Mouse (Mus musculus) kidney, embryonic 16.5 days (tissue): Measurements from ENCODE around the gene Vsig10l. TPM values are rescaled to one million over a fixed set of nuclear protein-coding genes. Genes with fewer than 3 reads are reported as not detected.

Experiments
- ATAC-seq: fragments of 200-750 bp; cut with Nextera tagmentation; 2 replicates; pipeline ENCODE4 v1.8.0; 2017; ENCODE audit warnings: moderate TSS enrichment; ENCODE audit not compliant: low FRiP score, low TSS enrichment
- H3K27ac ChIP-seq: fragments of 300-500 bp; sonication (generic); 2 replicates; pipeline ENCODE4 v1.5.1; 2014; ENCODE audit warnings: low read length
- H3K27me3 ChIP-seq: fragments of 300-500 bp; sonication (generic); 2 replicates; pipeline ENCODE4 v1.6.1; 2014; ENCODE audit warnings: low read length, control low read depth, mixed read lengths; ENCODE audit not compliant: insufficient read depth
- H3K36me3 ChIP-seq: fragments of 300-500 bp; sonication (generic); 2 replicates; pipeline ENCODE4 v1.6.1; 2014; ENCODE audit warnings: low read length, control low read depth, mixed read lengths; ENCODE audit not compliant: insufficient read depth
- H3K4me1 ChIP-seq: fragments of 300-500 bp; sonication (generic); 2 replicates; pipeline ENCODE4 v1.6.1; 2014; ENCODE audit warnings: low read length, control low read depth, mixed read lengths; ENCODE audit not compliant: insufficient read depth
- H3K4me2 ChIP-seq: fragments of 300-500 bp; sonication (generic); replicated peaks from 2 replicates; pipeline ENCODE4 v1.6.1; 2014; ENCODE audit warnings: low read depth, low read length
- H3K4me3 ChIP-seq: fragments of 300-500 bp; sonication (generic); 2 replicates; pipeline ENCODE4 v1.5.1; 2014; ENCODE audit warnings: mild to moderate bottlenecking, low read length
- H3K9ac ChIP-seq: fragments of 300-500 bp; sonication (generic); replicated peaks from 2 replicates; pipeline ENCODE4 v1.6.1; 2014; ENCODE audit warnings: low read length
- H3K9me3 ChIP-seq: fragments of 300-500 bp; sonication (generic); 2 replicates; pipeline ENCODE4 v1.6.1; 2016; ENCODE audit warnings: low read length, control low read depth
- WGBS: fragments of 180-500 bp; shearing (Covaris S2); extraction: QIAGEN DNeasy Blood & Tissue Kit; methylation state at CpG from one replicate; pipeline ENCODE4 v1.1.7; 2014; 5-methylcytosine and 5-hydroxymethylcytosine counted together
- polyA plus RNA-seq: library from polyadenylated mRNA; unstranded; fragments of >200 nt; fragmentation: Nextera tagmentation; extraction: Ambion mirVana; gene quantifications from 2 replicates; pipeline ENCODE4 v1.2.1, GENCODE M21; 2015

The Vsig10l gene
- polyA plus RNA-seq, 1 experiment from 2014 or later = 4.6 TPM

DNA sequence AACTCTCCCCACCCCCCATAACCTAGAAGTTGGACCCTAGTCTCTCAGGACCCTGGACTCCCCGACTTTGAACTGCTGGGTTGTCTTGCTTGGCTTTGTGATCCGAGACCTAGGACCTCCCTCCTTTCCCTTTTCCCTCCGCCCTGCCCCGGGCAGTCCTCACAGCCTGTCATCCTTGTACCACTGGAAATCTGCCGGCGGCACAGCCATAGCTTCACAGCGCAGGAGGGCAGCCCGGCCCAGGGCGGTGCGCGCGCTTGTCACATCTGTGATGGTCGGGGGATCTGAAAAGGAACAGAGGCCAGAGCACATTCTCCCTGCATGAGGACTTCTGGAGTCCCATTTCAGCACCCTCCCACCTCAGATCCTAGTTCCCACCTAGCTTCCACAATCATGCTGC lies 13.4 kb downstream of the Vsig10l start:
- Histone ChIP-seq H3K27me3 (peaks cover 39% of the 10 kb centered on the region), H3K4me3 (0 out of 2 replicates have a peak overlapping the region, but pooled peaks have one; percentile 11), H3K36me3 (no peaks in the 10 kb centered on the region), H3K4me2 (peak overlapping the region; percentile 18; the same call in 1 of the 2 replicates), H3K27ac (no peak overlapping the region), H3K9me3 (no peaks in the 10 kb centered on the region), H3K4me1 (peaks cover 7% of the 10 kb centered on the region; the same call in 1 of the 2 replicates), H3K9ac (no peak overlapping the region)
- peak; percentile 53; the same call in 1 of the 2 replicates for ATAC-seq
- WGBS = 4% methylated on average over 13 of the region's 13 CpGs

DNA sequence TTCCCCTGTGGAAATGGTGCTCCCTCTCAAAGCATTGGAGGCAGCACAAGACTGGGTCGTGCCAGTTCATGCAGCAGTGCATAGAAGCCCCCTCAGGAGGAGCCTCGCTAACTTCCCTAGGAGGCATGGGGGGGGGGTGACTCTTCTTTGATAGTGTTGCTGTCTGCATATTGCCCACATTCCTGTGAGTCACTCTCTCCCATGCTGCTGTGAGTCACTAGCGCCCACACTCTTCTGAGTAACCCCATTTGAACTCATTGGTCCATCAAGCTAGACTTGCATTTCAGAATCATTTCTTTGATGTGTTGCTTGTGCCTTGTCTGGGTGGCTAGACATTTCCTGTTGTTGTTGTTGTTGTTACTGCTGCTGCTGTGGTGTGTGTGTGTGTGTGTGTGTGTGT lies 18.2 kb downstream of the Vsig10l start:
- H3K4me3 ChIP-seq = no peak overlapping the region
- no peaks in the 10 kb centered on the region for H3K9me3 ChIP-seq
- no peak overlapping the region for H3K4me2 ChIP-seq
- H3K36me3 ChIP-seq = no peaks in the 10 kb centered on the region
- no peak overlapping the region for H3K9ac ChIP-seq
- peaks cover 20% of the 10 kb centered on the region for H3K27me3 ChIP-seq
- H3K4me1 ChIP-seq = peaks cover 13% of the 10 kb centered on the region
- no peak for ATAC-seq
- WGBS = 64% methylated on average over 3 of the region's 3 CpGs
- H3K27ac ChIP-seq = no peak overlapping the region

DNA sequence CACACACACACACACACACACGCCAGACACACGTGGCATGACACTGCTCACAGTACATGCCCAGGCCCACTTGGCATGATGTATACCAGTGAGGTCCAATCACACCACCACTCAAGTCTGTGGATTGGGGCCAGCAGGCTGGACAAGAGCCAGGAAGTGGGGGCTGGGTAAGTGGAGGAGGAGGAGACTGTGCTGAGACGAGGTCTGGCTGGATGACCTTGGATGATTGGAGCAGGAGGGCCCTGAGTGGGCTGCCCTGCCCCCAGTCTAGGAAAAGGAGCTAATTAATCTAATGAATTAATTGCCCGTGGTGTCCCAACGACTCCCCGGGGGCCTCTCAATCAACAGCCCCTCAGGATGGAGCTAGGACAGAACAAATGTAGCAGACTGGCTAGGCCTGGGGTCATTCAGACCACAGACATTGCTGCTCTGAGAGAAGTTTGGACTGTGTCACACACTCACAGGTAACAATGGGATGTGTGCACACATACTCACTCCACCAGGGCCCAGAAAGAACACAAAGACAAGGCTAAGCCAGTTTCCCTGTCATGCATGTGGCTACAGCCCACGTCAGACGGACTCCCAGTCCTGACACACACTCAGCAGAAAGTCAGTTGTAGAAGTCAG lies 19.3 kb downstream of the Vsig10l start:
- Histone ChIP-seq H3K9me3 (no peaks in the 10 kb centered on the region), H3K9ac (no peak overlapping the region), H3K27ac (no peak overlapping the region), H3K27me3 (peaks cover 10% of the 10 kb centered on the region), H3K4me3 (no peak overlapping the region), H3K4me2 (no peak overlapping the region), H3K4me1 (peaks cover 7% of the 10 kb centered on the region), H3K36me3 (no peaks in the 10 kb centered on the region)
- 38% methylated on average over 8 of the region's 8 CpGs for WGBS
- ATAC-seq = peak; percentile 77

DNA sequence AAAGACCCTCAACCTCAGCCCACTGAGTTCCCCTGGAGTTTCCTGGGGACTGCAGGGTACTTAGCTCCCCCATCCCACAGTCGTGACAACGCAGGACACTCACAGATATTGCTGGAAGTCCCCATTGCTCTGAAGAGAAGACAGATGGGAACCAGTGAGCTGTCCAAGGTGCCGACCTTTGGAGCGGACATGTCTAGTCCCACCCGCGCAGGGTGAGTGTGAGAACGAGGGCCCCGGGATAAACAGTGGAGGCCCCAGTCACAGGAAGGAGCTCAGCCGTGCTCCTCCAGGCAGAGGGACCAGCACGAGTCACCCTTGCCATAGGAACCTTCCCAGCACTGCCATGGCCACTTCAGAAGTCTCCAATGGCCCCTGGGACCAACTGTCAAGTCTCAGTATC lies 20.3 kb downstream of the Vsig10l start:
- ATAC-seq = peak; percentile 33; the same call in 1 of the 2 replicates
- WGBS = 4% methylated on average over 10 of the region's 10 CpGs
- H3K4me3 ChIP-seq = no peak overlapping the region
- no peak overlapping the region for H3K9ac ChIP-seq
- peaks cover 7% of the 10 kb centered on the region for H3K4me1 ChIP-seq
- H3K36me3 ChIP-seq = no peaks in the 10 kb centered on the region
- no peak overlapping the region for H3K4me2 ChIP-seq
- 0 out of 2 replicates have a peak, but pooled peaks cover under 1% of the 10 kb centered on the region for H3K27me3 ChIP-seq
- H3K9me3 ChIP-seq = no peaks in the 10 kb centered on the region
- H3K27ac ChIP-seq = no peak overlapping the region

DNA sequence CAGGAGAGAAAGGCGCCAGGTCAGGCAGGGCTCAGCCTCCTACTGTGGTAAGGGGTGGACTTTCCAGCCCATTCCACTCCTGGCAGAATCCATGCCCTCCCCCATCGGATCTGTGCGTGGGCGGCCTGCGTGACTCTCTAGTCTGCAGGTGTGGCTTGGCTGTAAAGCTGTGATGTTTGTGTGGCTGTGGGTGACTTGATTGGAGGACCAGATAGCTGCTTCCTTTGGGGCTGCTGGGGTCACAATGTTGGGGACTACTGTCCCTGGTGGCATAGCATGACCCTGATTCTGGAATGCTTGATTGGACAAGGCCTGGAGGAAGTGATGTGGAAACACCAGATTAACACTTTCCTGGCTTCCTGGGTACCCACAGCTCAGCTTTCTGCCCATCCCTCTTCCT lies 25.7 kb downstream of the Vsig10l start:
- no peak overlapping the region for H3K4me2 ChIP-seq
- ATAC-seq = 0 out of 2 replicates have a peak, but pooled peaks have one; percentile 3
- H3K27me3 ChIP-seq = peaks cover 9% of the 10 kb centered on the region; the same call in 1 of the 2 replicates
- WGBS = 30% methylated on average over 5 of the region's 5 CpGs
- H3K36me3 ChIP-seq = no peaks in the 10 kb centered on the region
- H3K9me3 ChIP-seq = no peaks in the 10 kb centered on the region
- H3K4me1 ChIP-seq = peaks cover 6% of the 10 kb centered on the region; the same call in 1 of the 2 replicates
- H3K27ac ChIP-seq = no peak overlapping the region
- no peak overlapping the region for H3K4me3 ChIP-seq
- H3K9ac ChIP-seq = no peak overlapping the region

DNA sequence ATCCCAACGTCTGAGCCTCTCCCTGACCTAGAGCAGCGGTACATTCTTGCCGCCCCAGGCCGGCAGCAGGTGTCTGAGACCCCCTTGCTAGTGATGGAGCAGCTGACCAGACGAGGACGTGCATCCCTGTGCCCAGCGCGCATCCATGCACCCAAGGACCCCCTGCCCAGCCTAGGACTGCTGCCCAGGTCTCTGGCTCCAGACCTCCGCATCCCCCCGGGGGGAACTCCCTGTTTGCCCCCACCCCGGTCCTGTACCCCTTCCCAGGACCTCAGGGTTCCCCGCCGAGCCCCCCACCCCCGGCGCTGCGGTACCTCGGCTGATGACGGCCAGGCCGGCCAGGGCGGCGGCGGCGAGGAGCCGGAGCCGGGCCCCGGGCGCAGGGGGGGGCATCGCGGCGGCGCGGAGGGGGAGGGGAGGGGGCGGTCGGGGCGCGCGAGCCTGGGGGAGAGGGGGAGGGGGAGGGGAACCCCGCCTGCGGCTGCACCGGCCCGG lies 26.7 kb downstream of the Vsig10l start, which contains the start of gene Iglon5:
Gene Iglon5, minus strand, starts transcription at position 445 of the 495 bp plus-strand sequence.
- ATAC-seq = peak; percentile 46
- Histone ChIP-seq H3K4me3 (peak within 1 kb of the TSS; percentile 49), H3K9me3 (no peaks in the 10 kb centered on the region), H3K9ac (peak within 1 kb of the TSS; percentile 66), H3K27ac (no peak within 1 kb of the TSS), H3K36me3 (no peaks in the 10 kb centered on the region), H3K27me3 (peaks cover 9% of the 10 kb centered on the region; the same call in 1 of the 2 replicates), H3K4me1 (peaks cover 6% of the 10 kb centered on the region; the same call in 1 of the 2 replicates), H3K4me2 (peak within 1 kb of the TSS; percentile 79)
- WGBS = under 1% methylated on average over 10 of the region's 41 CpGs

DNA sequence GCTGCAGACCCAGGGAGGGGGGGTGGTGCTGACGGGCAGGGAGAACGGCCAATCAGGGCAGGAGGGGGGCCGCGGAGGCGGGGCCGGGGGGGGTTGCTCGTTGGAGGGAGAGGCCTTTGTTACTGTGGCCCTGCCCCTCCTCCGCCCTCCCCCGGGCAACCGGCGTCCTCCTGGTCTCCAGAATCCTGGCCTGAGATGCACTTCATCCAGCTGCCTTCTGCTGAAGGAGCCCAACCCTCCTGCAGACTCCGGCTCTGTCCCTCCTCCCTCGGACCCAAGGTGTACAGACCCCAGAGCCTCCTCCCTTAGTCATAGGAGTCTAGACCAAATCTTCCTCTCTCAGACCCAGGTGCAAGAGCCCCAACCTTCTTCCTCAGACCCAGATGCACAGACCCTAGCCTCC lies 27.2 kb downstream of the Vsig10l start:
- 0% methylated on average over 6 of the region's 13 CpGs for WGBS
- Histone ChIP-seq H3K4me2 (peak overlapping the region; percentile 79), H3K9ac (peak overlapping the region; percentile 66), H3K27me3 (peaks cover 11% of the 10 kb centered on the region; the same call in 1 of the 2 replicates), H3K27ac (no peak overlapping the region), H3K9me3 (no peaks in the 10 kb centered on the region), H3K4me3 (peak overlapping the region; percentile 49), H3K36me3 (no peaks in the 10 kb centered on the region), H3K4me1 (peaks cover 6% of the 10 kb centered on the region; the same call in 1 of the 2 replicates)
- ATAC-seq = peak; percentile 79

DNA sequence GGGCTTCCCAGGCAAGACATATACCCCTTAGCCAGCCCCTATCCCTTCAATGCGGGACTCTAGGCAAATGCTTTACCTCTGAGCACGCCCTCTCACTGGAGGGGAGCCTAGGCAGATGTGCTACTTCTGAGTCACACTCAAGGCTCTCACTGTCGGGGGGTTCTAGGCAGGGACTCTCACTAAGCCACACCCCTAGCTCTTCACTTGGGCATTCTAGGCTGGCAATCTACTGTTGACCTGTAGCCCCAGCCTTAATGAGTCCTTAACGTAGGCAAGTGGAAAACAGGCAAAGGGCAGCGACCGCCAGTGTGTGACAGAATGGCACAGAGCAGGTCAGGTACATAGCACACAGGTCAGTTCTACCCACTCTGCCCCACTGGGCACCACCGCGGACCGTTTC lies 27.9 kb downstream of the Vsig10l start:
- no peaks in the 10 kb centered on the region for H3K36me3 ChIP-seq
- no peak overlapping the region for H3K9ac ChIP-seq
- no peak for ATAC-seq
- 53% methylated on average over 9 of the region's 9 CpGs for WGBS
- H3K27me3 ChIP-seq = peaks cover 13% of the 10 kb centered on the region; the same call in 1 of the 2 replicates
- H3K4me1 ChIP-seq = peaks cover 6% of the 10 kb centered on the region; the same call in 1 of the 2 replicates
- no peaks in the 10 kb centered on the region for H3K9me3 ChIP-seq
- H3K4me3 ChIP-seq = no peak overlapping the region
- no peak overlapping the region for H3K27ac ChIP-seq
- H3K4me2 ChIP-seq = no peak overlapping the region

DNA sequence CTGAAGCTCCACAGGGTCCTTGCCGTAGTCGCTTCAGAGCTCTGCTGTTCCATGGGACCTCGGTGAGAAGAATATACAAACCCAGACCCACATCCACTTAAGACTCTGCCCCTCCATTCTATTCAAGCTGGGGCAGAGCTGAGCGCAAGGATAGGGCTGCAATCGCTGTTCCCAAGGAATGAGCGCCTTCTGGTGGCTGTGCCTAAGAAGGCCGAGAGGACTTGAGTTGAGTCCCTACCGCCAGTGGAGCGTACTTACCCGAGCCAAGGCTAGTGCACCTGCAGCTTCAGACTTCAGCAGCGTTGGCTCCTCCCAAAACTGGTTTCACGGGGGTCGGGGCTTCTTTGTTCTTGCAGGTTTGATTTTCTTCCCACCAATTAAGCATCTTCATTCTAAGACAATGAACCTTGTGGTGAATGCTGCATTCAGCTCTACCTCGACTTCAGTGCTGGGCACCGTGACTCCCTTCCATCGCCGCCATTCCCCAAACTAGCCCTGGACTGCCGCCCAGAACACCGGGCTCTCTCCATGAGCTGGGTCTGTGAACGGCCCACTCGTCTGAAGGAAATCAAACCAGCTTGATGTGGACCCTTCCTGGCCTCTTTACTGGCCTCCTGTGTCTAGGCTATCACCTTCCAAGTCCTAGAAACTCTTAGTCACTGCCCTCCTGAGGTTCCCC lies 32.5 kb downstream of the Vsig10l start:
- Histone ChIP-seq H3K36me3 (no peaks in the 10 kb centered on the region), H3K4me3 (no peak overlapping the region), H3K4me1 (no peaks in the 10 kb centered on the region), H3K27me3 (peaks cover 9% of the 10 kb centered on the region; the same call in 1 of the 2 replicates), H3K9me3 (peaks cover 10% of the 10 kb centered on the region), H3K27ac (no peak overlapping the region), H3K9ac (no peak overlapping the region), H3K4me2 (peak overlapping the region; percentile 21; the same call in 1 of the 2 replicates)
- WGBS = 11% methylated on average over 21 of the region's 21 CpGs
- peak; percentile 66; the same call in 1 of the 2 replicates for ATAC-seq
